Mouse (Mus musculus): ENCODE results near the gene Bub1b.
A peak's percentile ranks its signal among the peaks of the same experiment; 100 is the strongest.
"Not testable (repeated sequence)": the region's sequence is repeated elsewhere in the genome, so short reads cannot be mapped to it uniquely, and the experiment has no call there.

Bub1b gene

GRCm38 (mm10) chr2:118620101-118620500 lies 22.1 kb downstream of the Bub1b start:
- no peak for DNase-seq

DNA sequence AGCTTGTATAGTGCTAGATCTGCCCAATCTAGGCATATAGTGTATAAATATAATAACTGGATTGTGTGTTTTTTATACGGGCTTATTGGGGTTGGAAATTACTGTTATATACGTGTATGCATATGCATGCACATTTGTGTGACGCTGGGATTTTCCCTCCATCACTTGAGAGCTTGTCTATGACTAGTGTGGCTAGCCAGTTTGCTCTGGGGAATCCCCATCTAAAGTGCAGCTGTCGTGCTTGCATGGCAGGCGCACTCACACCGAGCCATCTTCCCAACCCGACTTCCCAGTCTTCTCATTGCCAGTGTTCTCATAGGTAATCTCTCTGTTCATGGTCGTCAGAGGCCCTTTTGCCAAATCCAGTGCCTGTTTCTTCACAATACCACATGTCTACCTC lies 22.6 kb downstream of the Bub1b start:
- DNase-seq: no peak

DNA sequence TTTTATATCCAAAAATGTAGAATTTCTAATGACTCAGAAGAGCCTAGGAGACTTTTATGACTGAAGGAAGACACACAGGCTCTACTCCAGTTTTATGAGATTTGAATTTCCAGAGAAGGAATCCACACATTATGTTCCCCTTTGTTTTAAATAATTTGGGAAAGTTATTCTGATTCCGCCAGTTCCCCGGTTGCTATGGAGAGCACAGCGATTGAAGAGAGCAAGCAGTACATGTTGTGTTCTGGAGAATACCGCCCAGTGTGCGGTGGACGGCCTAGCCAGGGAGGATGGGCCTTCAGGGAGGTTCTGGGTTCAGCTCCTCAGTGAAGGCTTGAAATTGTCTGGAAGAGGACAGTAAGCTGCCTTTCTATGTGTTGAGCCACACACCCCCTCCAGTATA lies 31.3 kb downstream of the Bub1b start:
- no peak for DNase-seq

DNA sequence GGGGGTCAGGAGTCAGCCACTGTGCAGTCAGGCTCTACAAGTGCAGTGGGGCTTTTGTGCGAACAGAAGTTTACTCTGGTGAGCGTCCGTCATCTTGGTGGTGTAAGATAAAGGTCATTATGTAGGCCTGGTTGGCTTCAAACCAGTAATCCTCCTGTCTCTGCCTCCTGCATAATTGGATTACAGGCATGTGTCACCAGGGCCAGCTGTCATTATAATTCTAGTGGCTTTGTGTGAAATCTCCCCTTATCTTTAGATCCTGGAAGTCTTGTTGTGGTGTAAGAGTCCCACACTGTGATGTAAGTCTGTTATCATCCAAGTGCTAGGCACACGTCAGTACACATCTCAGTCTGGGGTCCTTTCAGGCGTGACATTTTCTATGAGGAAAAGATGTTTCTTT lies 35.4 kb downstream of the Bub1b start:
- no peak for DNase-seq

DNA sequence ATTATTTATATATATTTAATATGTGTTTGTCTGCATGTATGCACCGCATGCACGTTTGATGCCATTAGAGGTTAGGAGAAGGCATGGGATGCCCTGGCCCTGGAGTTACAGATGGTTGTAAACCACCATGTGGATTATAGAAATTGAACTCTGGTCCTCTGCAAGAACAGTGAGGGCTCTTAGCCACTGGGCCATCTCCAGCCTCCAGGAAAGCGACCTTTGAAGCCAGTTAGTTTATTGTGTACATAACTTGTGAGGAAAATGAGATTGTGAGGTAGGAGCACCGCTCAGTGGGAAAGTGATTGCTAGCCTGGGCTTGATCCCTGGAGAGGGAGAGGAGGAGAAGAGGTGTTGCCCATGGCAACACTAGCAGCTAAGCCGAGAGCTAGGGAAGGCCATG lies 39.2 kb downstream of the Bub1b start:
- DNase-seq: no peak

- peak; percentile 76 for DNase-seq
Observed at GRCm38 (mm10) chr2:118637888-118638526, 40.0 kb downstream of the Bub1b start.

- DNase-seq: no peak
Observed at GRCm38 (mm10) chr2:118638686-118639085, 40.7 kb downstream of the Bub1b start.

- DNase-seq: no peak
Observed at GRCm38 (mm10) chr2:118641147-118641546, 43.1 kb downstream of the Bub1b start.

DNA sequence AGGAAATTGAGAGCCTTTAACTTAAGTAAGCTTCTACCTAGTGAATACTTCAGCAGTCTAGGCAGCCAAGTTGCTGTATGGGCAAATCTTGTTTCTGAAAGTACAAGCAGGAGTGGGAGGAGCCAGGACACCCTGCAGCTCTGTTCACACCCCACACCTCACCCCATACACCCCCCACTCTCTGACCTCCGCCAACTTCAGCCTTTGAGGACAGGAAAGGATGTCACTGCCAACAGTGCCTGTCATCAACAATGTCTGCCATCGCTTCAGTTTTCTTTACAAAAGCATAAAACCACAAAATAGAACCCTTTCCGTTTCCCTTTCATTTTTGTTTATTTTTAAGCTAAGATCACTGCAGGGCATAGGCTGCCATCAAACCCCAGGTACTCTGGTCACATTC lies 44.4 kb downstream of the Bub1b start:
- no peak for DNase-seq

DNA sequence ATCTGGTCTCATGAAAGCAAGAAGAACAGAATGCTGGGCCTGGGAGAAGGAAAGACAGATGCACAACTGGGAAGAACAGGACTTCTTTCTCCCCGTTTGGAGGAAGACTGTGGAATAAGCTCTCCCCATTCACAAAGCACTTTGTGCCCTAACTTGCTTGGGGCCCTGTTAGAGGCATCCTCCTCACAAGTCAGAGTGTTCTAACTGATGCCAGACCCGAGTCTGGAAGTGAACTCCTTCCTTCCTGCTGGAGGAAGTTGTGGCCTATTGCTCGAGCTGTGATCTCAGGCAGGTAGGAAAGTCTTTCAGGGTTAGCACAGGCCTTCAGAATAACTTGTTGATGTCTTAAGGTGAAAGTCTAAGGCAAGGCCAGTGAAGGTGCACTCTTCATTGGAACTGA lies 44.9 kb downstream of the Bub1b start:
- DNase-seq: no peak

GRCm38 (mm10) chr2:118646665-118647064 lies 48.7 kb downstream of the Bub1b start:
- no peak for DNase-seq

DNA sequence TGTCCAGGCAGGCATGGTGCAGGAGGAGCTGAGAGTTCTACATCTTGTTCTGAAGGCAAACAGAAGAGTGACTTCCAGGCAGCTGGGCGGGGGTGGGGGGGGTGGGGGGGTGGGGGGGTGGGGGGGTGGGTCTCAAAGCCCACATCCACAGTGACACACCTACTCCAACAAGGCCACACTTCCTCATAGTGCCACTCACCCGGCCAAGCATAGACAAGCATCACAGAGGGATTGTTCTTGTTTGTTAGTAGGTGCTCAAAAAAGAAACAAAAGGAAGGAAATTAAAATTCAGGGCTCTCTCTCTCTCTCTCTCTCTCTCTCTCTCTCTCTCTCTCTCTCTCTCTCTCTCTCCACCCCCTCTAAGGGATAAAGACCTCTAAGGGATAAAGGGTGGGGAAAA lies 52.7 kb downstream of the Bub1b start:
- not testable (repeated sequence) for DNase-seq

DNA sequence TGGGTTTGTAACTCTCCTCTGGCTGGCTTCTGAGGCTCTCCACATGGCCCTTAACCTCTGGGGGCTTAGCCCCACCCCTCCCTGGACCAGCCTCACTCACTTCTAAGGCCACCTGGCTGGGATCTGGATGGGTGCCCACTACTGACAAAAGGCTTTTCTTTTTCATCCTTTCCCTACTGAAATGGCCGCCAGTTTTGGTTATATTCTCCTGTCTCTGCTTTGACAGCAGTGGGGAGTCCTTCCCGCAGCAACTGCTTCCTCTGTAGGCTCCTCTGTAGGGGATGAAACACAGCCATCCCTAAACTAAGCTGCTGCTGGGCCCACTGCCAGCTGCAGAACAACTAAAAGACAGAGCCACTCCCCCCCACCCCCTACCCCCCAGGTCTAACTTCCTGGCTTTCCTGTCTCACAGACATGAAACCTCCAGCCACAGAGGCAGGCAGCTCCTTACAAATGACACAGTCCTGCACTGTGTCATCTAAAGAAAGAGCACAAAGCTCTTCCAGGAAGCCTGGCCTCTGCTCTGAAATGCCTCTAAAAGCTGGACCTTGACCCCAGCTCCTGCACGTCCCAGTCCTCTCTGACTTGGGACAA lies 58.8 kb downstream of the Bub1b start:
- no peak for DNase-seq

GRCm38 (mm10) chr2:118658457-118658856 lies 60.4 kb downstream of the Bub1b start:
- DNase-seq: no peak

GRCm38 (mm10) chr2:118659077-118659476 lies 61.1 kb downstream of the Bub1b start:
- DNase-seq: peak; percentile 54

- no peak for DNase-seq
Observed at GRCm38 (mm10) chr2:118659493-118659892, 61.5 kb downstream of the Bub1b start.

DNA sequence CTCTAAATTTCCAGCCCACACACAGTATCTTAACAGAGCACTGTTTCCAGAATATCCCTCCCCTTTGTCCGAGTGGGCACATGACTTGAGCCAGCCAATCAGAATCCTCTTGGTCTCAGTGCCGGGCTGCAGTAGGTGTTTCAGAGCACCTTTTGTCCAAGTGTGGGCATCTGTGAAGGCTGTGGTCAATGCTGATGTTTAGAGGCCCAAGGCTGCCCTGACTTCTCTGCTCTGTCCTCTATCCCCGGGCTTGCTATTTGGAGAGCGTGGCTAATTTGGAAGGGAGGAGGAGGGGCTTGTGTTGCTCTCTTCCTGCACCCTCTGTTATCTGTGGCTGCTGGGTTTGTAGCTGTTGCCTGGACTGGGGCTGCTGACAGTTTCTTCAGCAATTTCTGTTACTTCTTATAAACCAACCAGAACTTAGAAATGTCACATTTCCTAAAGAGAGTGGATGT lies 62.0 kb downstream of the Bub1b start:
- DNase-seq: no peak

DNA sequence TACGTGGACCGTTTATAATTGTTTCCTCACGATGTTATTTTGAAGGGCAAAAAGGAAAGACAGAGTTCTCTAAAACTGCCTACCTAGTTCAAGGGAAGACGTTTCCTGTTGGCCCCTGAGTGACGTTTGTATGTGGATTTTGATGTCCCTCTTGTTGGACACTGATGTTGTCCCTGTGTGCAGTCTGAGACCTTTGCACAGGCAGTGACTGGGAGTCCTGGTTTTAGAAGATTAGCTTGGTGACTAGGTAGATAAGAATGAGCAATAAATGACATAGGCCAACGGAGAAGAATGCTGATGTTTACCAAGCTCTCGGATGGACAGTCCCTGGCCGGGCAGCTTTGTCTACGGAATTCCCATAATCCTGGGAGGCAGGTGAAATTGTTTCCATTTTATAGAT lies 63.9 kb downstream of the Bub1b start:
- DNase-seq: no peak

- no peak for DNase-seq
Observed at GRCm38 (mm10) chr2:118662902-118663803, 65.1 kb downstream of the Bub1b start, which contains the start of gene Pak6. TSS of gene Pak6 (plus strand) at chr2:118663303.

DNA sequence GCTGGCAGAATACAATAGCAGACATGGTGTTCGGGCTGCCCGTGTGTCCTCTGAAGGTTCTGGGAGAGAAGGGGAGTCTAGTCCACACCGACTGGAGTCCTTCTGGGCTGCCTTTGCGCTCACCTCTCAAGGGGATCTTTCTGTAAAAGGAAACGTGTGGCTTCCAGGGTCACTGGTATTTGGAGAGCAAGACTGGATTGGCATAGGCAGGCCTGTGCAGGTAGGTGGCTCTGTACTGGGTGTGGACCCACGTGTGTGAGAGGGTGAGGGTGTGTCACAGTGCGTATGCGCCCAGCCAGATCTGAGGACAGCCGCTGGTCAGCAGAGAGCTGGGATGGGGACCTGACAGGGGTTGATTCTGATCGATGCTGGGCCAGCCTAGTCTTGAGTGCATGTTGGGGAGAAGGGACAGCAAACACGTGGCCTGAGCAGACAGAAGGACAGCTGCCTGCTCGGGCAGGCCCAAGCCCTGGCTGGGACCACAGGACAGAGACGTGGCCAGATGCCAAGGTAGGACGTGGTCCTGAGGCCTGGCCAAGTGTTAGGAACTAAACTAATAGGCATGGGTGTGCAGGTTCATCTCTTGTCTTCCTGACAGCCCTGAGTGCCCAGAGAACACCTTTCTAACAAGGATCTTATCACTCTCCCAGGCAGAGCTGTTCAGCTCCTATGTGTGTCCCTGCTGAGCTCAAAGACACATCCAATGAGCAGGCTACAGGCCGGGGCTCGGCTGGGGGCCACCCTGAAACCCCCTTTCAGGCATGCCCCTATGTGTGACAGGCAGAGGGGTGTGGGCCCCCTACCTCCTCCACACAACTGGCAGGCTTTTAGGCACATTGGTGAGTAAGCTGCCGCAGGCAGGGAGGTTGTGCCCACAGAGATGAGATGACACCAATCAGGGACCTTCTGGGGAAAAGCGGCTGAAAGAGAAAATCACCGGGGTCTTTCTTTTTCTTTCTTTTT lies 66.1 kb downstream of the Bub1b start:
- DNase-seq: no peak

GRCm38 (mm10) chr2:118664975-118665516 lies 67.0 kb downstream of the Bub1b start:
- no peak for DNase-seq

DNA sequence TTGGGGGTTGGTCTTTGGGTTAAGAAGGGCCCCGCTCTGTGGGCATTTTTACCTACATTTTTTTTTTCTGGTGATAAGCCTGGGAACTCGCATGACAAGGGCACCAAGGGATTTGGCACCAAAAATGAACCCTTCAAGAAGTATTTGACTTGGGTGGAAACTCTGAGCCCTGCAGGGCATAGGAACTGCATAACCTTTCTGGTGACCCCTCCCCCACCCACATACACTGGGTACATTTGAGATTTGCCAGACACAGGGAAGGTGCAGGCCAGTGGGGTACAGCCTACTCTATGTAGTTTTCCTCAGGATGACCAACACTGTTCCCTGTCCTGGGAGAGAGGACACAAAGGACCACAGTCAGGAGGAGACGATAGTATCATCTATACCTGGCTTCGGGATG lies 67.6 kb downstream of the Bub1b start:
- DNase-seq: no peak
